Mouse (Mus musculus) ovary, postnatal 14 days (tissue): ENCODE measurements around the gene Lrriq3.
A peak's percentile ranks its signal among the peaks of the same experiment; 100 is the strongest.

ENCODE experiments used
- DNase-seq: peaks from one replicate; pipeline ENCODE4 v3.0.0; 2022; ENCODE audit warnings: low spot score

Gene Lrriq3

DNA sequence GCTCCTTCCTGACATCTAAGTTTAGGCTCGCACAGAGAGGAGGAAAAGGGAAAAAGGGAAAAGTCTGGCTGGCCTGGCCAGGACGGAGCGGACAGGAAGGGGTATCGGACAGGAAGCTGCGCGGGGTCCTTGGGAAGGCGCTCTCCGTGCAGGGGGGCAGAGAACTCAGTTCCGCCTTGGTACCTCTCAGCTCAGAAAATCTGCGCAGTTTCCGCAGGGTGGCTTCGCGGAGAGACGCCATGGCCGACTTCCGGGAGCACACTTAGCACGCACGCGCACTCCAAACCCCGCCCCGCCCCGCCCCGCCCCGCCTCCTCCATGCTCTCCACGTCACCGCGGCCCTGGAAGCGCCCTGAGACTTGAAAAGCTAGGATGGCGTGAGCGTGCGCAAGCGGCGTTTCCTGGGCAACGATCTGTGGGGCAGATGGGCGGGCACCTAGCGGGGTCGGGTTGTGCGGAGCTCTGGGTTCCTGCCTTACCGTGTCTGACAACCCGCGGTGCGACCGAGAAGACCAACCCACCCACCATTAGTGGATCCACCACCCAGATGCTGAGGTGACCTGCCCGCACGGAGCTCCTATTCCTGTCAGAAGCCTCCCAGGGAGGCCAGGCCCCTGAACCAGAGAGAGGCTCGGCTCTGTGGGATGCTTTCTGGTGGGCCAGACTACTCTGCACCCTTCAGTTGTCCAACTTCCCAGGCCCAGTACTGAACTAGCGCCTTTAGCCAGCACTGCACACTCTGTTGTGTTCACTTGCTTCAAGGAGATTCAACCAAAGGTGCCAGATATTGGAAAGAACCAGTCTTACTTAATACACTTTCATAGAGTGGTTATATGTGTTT, at the start of gene Lrriq3, which contains the start of gene Fpgt:
Gene Lrriq3 (plus strand): TSS at position 319 of the 841 bp plus-strand sequence.
Gene Fpgt (minus strand): TSS at position 288 of the 841 bp plus-strand sequence.
- peak; percentile 82 for DNase-seq

DNA sequence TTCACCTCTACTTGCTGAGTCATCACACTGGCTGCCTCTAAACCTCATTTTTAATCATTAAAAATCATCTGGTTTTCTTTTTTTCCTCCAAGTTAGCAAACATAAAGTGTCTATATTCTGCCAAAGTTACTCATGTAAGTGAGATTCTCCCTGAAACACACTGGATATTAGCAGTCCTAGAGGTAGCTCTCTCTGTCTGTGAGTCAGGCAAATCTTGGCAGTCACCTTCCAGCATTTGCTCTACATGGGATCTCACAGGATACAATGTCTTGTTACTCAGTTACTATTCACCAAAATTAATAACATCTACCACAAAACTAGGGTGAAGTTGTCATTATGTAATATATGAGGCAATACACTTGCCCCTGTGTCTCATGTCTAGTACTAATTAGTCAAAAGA, 41.2 kb upstream of the Lrriq3 start:
- no peak for DNase-seq

DNA sequence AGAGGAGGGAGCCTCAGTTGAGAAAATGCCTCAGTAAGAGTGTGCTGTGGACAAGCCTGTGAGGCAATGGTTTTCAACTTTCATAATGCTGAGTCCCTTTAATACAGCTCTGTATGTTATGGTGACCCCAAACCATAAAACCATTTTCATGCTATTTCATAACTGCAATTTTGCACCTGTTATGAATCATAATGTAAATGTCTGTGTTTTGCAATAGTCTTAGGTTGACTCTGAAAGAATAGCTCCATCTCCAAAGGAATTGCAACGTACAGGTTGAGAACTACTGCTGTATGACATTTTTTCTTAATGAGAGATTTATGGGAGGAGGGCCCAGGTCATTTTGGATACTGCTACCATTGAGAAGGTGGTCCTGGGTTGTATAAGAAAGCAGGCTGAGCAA, 40.0 kb upstream of the Lrriq3 start:
- no peak for DNase-seq

DNA sequence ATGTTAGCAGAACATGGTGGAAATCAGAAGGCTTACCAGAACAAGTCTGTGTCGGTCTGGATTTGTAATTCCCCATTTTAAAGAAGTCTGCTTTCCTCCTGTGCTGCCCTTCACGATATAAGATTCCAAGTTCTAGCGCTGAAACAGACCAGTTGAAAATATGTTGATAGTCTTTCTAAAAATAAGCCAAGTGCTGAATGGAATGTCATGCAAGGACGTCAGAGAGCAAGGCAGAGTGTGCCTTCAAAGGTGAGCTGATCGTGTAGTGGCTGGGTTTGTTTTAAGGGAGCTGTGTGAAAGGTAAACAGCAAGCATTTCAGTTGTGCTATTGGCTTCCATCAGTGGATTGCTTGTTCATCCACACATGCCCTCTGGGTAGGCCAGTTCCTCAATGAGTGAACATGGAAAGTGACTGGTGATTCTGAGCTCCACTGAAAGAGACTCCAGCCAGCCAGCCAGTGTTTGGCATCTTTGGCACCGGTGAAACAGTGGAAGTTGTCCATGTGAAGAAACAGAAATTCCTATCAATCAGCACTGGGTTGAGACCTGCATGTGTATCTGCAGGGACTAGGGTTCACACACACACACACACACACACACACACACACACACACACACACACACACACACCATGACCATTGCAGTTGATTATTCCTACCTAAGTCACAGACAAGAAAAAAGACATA, 37.9 kb upstream of the Lrriq3 start, which contains the start of gene Tnni3k:
Gene Tnni3k (minus strand): TSS at position 177 of the 686 bp plus-strand sequence.
- DNase-seq, result no peak

DNA sequence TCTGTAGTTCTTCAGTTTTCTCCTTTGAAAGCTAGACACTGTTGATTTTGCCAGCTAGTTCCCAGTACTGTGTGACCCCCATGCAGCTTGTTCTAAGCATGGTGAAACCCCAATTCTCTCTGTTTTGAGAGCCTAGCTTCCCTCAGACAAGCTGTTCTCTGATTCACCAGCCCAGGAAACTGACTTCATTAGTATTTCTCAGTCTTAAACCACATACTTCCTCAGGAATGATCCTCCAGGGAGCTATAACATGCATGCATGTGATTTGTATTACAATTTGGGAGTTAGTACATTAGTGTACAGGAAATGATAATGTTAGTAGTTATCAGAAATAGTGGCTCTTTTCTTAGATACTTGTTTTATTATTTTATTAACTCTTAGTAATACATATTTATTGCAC, 36.6 kb upstream of the Lrriq3 start:
- no peak for DNase-seq

DNA sequence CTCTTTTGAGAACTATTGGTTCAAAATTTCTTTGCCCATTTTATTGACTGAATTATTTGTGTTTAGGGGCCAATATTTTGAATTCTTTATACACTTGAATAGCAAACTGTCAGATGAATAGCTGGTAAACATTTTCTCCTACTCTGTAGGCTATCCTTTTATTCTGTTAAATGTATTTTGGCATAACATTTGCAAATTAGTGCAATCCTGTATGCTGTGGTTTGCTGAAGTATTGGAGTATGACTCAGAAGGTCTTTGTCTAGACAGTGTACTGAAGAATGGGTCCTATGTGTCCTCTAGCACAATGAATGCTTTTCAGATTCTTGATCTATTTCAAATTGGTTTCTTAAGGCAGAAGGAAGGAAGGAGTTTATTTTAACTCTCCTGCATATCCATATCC, 35.7 kb upstream of the Lrriq3 start:
- no peak for DNase-seq

DNA sequence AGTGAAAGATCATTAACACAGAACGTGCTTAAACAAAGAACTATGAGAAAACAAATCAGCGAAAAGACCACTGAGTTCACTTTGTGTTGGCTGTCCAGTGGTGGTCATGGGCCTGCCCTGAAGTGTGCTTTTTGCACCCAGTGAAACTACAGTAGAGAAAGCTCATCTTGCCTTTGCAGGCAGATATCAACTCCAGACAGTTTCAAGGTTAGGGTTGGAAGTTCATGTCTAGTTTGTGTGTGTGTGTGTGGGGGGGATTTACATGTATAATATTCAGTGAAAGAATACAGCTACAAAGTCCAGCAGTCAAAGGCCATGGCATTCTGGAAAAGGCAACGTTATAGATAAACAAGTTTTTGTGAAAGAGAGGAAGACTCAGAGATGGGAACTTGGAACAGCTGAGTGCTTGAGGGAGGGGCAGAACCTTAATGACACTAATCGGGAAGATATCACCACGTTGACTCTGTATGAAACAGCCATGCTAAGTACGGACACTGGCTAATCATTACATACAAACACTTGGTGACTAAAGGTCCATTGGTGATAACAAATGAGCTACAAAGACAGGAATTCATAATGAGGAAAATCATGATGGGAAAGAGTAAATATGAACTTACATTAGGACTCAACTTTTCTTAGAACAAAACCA, 34.3 kb upstream of the Lrriq3 start:
- DNase-seq, result no peak

DNA sequence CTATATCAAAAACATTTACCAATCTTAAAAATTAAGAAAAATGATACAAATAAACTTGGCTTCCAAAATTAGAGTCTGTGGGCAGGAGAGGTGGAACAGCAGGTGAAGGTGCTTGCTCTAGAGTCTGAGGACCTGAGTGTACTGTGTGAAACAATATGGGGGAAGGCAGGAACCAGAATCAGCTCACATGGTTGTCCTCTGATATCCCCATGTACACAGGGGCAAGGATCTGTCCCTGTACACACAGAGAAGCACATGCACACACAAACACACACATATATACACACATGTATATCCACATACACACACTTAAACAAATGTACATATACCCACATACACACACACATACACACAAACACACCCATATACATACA, 33.8 kb upstream of the Lrriq3 start:
- DNase-seq, result no peak

DNA sequence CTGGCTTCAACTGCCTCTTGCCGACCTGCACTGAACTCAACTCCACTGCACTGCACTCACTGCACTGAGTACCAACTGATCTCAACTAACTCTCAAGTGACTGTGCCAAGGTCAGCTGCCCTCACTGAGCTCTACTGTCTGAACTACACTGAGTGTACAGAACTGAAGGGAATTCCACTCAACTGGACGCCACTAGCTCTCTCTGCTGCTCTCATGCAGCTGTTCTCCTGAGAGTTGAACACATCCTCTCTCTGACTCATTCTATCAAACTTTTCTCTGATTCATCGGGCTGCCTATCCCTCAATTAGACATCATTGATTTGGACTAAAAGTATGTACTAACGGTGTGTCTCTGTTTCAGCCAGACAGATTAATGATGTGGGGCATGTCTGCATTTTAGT, 15.3 kb upstream of the Lrriq3 start:
- no peak for DNase-seq

DNA sequence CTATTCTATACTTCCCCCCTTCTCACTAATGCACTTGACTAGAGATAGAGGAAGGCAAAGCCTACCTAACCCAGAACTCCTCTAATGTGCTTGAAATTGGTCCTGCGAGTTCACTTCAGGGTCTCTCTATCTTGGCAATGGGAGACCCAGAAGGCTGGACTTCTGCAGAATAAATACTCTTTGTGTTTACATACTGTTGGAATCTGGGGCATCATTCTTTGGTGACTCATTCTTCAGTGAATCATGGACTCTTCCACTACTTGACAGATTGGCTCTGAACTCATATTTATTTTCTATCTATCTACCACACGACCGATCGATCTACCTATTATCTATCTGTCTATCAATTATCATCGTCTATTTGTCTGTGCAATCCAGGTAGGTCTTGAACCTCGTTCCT, 1.2 kb upstream of the Lrriq3 start:
- DNase-seq, result no peak

DNA sequence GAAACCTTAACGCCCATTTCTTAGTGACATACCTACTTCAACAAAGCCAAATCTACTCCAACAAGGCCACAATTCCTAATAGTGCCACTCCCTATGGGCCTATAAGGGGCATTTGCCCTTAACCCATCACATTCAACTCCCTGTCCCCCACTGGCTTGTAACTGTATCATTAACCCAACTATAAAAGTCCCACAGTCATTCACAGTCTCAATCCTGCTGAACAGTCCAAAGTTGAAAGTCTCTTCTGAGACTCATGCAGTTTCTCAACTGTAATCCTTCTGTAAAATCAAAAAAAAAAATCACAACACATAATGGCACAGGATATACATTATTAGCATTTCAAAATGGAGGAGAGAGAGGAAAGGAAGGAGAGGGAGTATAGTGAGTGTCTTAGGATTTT, 6.0 kb downstream of the Lrriq3 start:
- DNase-seq, result no peak

DNA sequence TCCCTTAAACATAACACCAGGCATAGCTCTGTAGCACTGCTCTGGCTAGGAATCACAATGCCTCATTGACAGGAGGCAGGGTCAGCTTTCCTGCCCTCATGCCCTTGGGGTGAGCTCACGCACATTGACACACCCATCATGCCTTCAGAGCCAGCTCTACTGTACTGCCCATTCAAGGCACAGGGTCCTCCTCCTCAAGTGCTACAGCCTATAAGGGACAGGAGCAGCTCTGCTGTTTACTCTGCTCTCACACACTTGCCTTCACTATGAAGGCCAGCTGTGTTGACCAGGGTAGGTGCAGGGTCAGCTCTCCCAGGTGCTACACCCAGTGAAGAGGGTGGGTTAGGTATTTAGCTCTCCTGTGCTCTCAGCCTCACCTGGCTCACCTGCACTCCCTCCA, 12.7 kb downstream of the Lrriq3 start:
- DNase-seq, result no peak

DNA sequence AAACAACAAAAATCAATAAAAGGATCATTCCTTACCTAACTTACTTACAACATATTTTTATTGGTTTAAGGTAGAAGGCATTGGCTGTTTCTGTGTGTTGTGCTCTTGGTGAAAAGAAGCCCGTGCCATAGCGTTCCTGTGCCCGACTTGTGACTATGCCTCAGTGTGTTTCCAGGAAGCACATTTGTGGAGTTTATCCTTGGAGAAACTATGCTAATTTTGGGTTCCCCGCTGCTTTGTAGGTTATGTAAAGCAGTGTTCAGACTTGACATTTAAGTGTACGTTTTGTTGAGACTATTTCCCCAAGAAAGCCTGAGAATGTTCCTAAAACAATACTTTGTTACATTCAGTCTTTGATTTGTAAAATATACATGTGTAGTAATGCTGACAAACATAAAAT, 44.5 kb downstream of the Lrriq3 start:
- DNase-seq, result no peak

DNA sequence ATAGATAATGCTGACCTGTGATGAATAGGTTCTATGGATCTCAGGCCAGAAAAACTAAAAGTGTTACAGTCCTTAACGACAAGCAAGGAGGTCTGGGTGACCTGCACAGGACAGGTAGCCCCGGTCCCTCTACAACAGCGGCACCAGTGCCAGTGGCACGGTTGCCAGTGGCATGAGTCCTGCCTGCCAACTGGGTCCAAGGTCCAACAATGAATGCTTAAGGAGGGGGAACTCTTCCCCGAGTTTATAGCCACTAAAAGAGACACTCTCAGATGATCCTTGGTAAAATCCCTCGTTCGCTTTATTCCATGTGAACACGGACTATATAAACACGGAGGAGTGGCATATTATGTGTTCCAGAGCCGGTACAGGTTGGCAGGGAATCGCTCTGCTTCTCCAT, 47.8 kb downstream of the Lrriq3 start:
- no peak for DNase-seq

DNA sequence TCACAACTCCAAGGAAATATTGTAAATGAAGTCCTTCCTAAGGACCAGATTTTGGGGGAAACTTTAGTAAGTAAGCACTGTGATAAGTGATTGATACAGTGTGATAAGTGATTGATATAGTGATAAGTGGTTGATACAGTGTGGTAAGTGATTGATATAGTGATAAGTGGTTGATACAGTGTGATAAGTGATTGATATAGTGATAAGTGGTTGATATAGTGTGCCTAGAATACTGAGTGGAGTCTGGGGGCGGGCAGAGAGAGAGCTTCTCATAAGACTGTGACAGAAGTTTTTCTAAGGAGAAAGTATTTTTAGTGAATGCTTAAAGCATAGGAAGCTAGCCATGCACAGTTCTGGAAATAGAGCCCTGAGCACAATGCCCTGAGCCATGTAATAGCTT, 51.1 kb downstream of the Lrriq3 start:
- DNase-seq, result no peak

DNA sequence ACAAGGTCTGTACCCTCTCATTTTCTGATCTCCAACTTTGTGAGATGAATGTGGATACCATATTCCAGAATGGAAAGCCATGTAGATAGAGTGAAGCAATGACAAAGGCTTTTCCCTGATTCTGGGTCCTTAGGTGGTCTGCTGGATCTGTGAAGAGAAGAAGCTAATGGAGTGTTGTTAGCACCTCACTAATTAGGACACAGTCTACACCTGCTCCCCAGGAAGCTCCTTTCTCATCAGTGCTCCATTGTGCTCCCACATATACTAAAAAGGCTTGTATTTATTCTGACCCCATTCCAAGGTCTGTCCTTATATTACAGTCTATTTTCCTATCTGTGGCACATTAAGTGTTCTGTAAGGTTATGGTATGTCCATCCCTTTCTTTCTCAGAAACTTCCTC, 68.6 kb downstream of the Lrriq3 start:
- no peak for DNase-seq

DNA sequence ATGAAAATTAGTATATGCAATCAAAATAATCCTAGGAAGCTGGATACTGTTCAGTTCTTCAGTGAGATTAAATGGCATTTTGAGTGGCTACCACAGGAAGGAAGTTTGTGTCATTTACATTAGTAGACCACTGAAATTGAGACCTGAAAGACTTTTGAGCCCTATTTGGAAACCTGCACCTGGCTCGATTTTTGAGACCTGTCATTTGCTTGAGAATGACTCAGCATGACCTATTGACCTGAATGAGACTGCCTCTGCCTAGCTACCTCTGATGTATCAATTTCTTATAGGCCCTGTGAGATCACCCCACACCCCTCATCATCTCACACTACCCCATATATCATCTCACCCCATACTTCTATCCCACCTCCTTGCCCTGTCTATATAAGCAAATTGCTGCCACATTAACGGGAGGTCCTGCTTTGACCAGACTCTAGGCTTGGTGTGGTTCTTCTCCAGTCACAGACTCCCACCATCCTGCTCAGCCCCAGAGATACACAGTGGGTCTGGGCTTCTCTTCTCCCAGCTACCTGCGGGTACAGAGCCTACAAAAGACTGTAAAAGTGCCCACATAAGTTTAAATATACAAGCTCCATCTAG, 87.2 kb downstream of the Lrriq3 start:
- DNase-seq, result no peak

DNA sequence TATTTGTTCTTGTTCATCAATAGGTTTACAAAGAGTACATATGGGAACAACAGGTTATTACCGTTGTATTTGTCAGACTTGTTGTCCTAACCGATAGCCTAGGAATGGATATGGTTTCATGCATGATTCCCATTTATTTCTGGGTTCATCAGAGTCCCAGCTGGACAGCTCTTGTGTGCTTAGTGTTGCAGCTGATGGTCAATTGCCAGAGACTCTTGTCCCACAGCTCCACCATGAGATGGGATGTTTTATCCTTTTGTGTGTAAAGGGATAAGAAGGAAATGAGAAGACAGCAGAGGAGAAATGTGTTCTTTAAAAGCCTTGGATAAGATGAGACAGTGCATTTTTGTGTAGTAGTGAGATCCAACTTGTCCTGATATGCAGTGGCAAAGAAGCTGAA, 93.2 kb downstream of the Lrriq3 start:
- no peak for DNase-seq

DNA sequence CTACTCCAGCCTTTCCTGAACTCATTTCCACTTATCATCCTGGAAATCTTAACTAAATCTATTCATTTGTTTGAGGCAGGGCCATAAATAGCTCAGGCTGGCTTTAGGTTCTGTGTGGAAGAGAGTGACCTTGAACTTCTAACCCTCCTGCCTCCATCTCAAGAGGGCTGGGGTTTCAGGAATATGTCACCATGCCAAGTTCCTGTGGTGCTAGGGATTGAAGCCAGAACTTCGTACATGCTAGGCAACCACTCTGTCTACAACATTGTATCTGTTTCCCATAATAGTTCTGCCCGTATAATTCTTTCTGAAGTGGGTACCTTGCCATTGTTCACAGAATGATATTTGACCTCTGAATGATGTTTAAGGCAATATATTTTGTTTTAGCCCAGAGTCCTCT, 95.6 kb downstream of the Lrriq3 start:
- no peak for DNase-seq

DNA sequence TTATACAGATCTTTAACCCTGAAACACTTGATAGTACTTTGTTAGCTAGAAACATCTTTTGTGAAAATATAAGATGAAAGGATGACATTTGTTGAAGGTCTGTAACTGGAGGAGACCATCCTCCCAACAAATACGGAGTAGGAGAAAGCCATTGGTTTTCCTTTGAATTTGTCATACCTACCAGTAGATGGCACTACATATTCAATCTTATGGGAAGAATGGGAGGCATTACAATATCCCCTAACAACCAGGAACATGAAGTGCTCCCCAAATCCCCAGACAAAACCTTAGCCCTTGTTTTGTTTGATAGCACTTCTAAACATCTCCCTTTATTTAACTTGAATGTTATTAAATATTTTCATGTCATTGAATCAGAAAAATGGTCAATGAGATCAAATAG, 141.7 kb downstream of the Lrriq3 start:
- no peak for DNase-seq

DNA sequence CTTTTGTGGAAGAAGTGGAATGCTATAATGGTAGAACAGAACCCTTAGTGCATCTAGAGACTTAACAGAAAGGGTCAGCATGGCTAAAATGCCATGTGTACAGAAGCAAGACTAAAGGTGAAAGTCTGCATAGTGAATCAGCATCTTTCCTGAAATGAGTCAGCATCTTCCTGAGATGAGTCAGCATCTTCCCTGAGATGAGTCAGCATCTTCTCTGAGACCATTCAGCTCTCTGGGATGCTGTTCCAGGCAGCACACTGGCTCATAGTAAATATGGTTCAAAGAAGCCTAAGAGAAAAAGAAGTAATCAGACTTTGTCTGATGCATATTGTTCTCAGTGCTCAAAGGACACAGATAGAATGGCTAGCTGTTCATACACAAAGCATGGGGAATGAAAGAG, 142.3 kb downstream of the Lrriq3 start:
- no peak for DNase-seq
